Comparison of ENCODE assay signal across 25 mouse cellular contexts in genomic region chr3:156463299-156463698, GRCm38 (mm10).
DNase-seq lines count a peak whose midpoint lies in the region; ATAC-seq and TF ChIP-seq lines count a peak whose summit lies in the region.
"Had no signal": no experiment of that assay in that cellular context is flagged by ENCODE, and none has a peak within 500 bp of the region (broad histone marks: within the 10 kb centered on the region; RNA-seq: fewer than 3 reads in every experiment).

No protein-coding gene starts in this region.

- no peak for TF ChIP-seq CTCF in MEL (IDR thresholded peaks at IDR 0.05 in 2 of 3, conservative IDR thresholded peaks at IDR 0.05 in 1 of 3; ENCODE audit: control insufficient read depth in 1 of 3, insufficient read depth in 1 of 3, low read depth in 2 of 3, low read length in 3 of 3, poor library complexity in 1 of 3, severe bottlenecking in 1 of 3)

- H3K27ac ChIP-seq in MEL (ENCODE audit: control insufficient read depth, low read depth, low read length) = no peak overlapping the region
- H3K27ac ChIP-seq: embryonic facial prominence, embryonic 10.5 days; embryonic facial prominence, embryonic 13.5 days; forebrain, embryonic 15.5 days; hindbrain, embryonic 10.5 days; hindbrain, embryonic 13.5 days; intestine, embryonic 15.5 days had no signal

- TF ChIP-seq POLR2A in MEL (IDR thresholded peaks at IDR 0.05; ENCODE audit: control insufficient read depth in 1 of 2, insufficient read depth in 1 of 2, low read depth in 1 of 2, low read length in 2 of 2, poor library complexity in 1 of 2) = no peak

- no peak overlapping the region for H3K9ac ChIP-seq in MEL (ENCODE audit: control insufficient read depth, low read depth, low read length, poor library complexity, severe bottlenecking)
- H3K9ac ChIP-seq: embryonic facial prominence, embryonic 13.5 days; forebrain, embryonic 15.5 days; hindbrain, embryonic 13.5 days; intestine, embryonic 15.5 days had no signal

- no peak for TF ChIP-seq EP300 in MEL (IDR thresholded peaks at IDR 0.05; ENCODE audit: low read depth in 1 of 2, low read length in 2 of 2)

- no peak for TF ChIP-seq RAD21 in MEL (IDR thresholded peaks at IDR 0.05; ENCODE audit: low read depth, low read length)

- no peaks in the 10 kb centered on the region for H3K9me3 ChIP-seq in MEL (replicated peaks; ENCODE audit: insufficient read depth, low read length)
- H3K9me3 ChIP-seq: embryonic facial prominence, embryonic 10.5 days; embryonic facial prominence, embryonic 13.5 days; forebrain, embryonic 15.5 days; hindbrain, embryonic 10.5 days; hindbrain, embryonic 13.5 days; intestine, embryonic 15.5 days had no signal

- ATAC-seq in hematopoietic stem cell, adult 5-6 weeks (replicated peaks in 1 of 2; ENCODE audit: insufficient read depth in 1 of 2, low FRiP score in 2 of 2, low TSS enrichment in 1 of 2, low read depth in 1 of 2, poor library complexity in 2 of 2, severe bottlenecking in 2 of 2) = peak; percentile 29 to 49; a peak in 3 of 4 replicates
- peak; percentile 79 for ATAC-seq in megakaryocyte progenitor cell, adult 5-6 weeks (replicated peaks; ENCODE audit: poor library complexity)
- no peak for ATAC-seq in erythroblast, adult 5-6 weeks (replicated peaks; ENCODE audit: low FRiP score, poor library complexity, severe bottlenecking)
- ATAC-seq: CD4-positive, CD25-positive, alpha-beta regulatory T cell, adult 4 months; forebrain, embryonic 15.5 days; hindbrain, embryonic 16.5 days; intestine, embryonic 15.5 days; Patski had no signal

- no peaks in the 10 kb centered on the region for H3K4me1 ChIP-seq in MEL (ENCODE audit: control insufficient read depth in 1 of 2, insufficient read depth in 2 of 2, low read length in 2 of 2)
- H3K4me1 ChIP-seq: embryonic facial prominence, embryonic 10.5 days; forebrain, embryonic 15.5 days; hindbrain, embryonic 10.5 days; hindbrain, embryonic 13.5 days; intestine, embryonic 15.5 days had no signal

- H3K27me3 ChIP-seq in MEL (ENCODE audit: control insufficient read depth in 1 of 2, insufficient read depth in 2 of 2, low read length in 2 of 2) = no peaks in the 10 kb centered on the region
- H3K27me3 ChIP-seq: forebrain, embryonic 15.5 days; hindbrain, embryonic 13.5 days; intestine, embryonic 15.5 days; Patski had no signal

- H3K36me3 ChIP-seq in MEL (ENCODE audit: control insufficient read depth in 1 of 2, insufficient read depth in 2 of 2, low read length in 2 of 2) = no peaks in the 10 kb centered on the region
- H3K36me3 ChIP-seq: embryonic facial prominence, embryonic 10.5 days; embryonic facial prominence, embryonic 13.5 days; forebrain, embryonic 15.5 days; hindbrain, embryonic 10.5 days; hindbrain, embryonic 13.5 days; intestine, embryonic 15.5 days had no signal

- DNase-seq in 416B (ENCODE audit: low read depth) (peak; percentile 37), MEL (ENCODE audit: low read depth, low spot score) (peak; percentile 2)
- no peak for DNase-seq in lung, postnatal 25 days (ENCODE audit: low spot score)
- DNase-seq in layer of hippocampus, adult 8-10 months (ENCODE audit: low spot score in 2 of 2) = no peak
- DNase-seq: adrenal gland, postnatal 10 days; adrenal gland, postnatal 36 days; cerebellum, adult 2 months; cerebellum, adult 9-11 months; cerebellum, postnatal 25 days; embryo, embryonic 11 days; gastrocnemius, postnatal 10 days; gastrocnemius, postnatal 36 days; kidney, adult 11 months had no signal

- H3K79me2 ChIP-seq in MEL (ENCODE audit: control insufficient read depth, insufficient read depth, low read length, poor library complexity) = no peaks in the 10 kb centered on the region

- H3K4me3 ChIP-seq in MEL (ENCODE audit: control insufficient read depth in 1 of 2, insufficient read depth in 1 of 2, low read depth in 2 of 2, low read length in 2 of 2) = no peak overlapping the region
- H3K4me3 ChIP-seq: embryonic facial prominence, embryonic 10.5 days; embryonic facial prominence, embryonic 13.5 days; forebrain, embryonic 15.5 days; hindbrain, embryonic 10.5 days; hindbrain, embryonic 13.5 days; intestine, embryonic 15.5 days had no signal

TF ChIP-seq in MEL, 35 proteins besides CTCF, POLR2A, EP300 and RAD21:
- TF ChIP-seq MEF2A (IDR thresholded peaks at IDR 0.05; ENCODE audit: extremely low read depth, insufficient replicate concordance, low read depth, low read length, poor library complexity, severe bottlenecking) (no peak), E2F4 (IDR thresholded peaks at IDR 0.05; ENCODE audit: borderline replicate concordance, low read depth, low read length) (no peak)
TF ChIP-seq in MEL: peak in this region for 0.

Comparison
In these comparisons a context has a peak if more than half of its experiments do, and no peak if none do; other contexts are left out.
1. DNase-seq: peak in 416B (single experiment) and MEL (single experiment); none in lung, postnatal 25 days (single experiment) and layer of hippocampus, adult 8-10 months (0 of 2).